Mouse (Mus musculus): ENCODE data around the gene Ephb3. TPM values are rescaled to one million over a fixed set of nuclear protein-coding genes. Genes with fewer than 3 reads are reported as not detected.

Ephb3 gene
- polyA plus RNA-seq, 1 experiment from 2014 or later: 13.3 TPM

DNA sequence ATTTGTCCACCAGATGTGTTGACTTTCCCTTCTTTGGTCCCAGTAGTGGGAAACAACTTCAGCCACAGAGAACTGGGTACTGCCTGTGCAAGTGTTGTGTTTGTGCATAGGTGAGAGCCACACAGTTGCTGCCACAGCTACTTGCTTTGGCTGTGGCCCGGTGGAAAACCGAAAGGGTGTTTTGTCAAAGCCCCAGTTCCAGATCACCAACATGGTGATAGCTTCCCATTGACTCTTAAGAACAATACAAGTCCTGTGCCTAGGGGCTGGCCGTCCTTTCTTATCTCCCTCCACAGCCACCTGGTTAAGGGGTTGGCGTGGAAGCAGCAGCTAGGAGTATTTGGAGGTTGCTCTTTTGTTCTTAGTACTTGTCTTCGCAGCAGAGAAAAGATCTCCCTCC, 5.6 kb downstream of the Ephb3 start:
- Histone ChIP-seq H3K4me3 (peak overlapping the region; percentile 41), H3K9me3 (no peaks in the 10 kb centered on the region), H3K4me2 (peak overlapping the region; percentile 63), H3K36me3 (peaks cover 14% of the 10 kb centered on the region), H3K27ac (peak overlapping the region; percentile 91), H3K27me3 (no peaks in the 10 kb centered on the region), H3K9ac (peak overlapping the region; percentile 71), H3K4me1 (replicated peaks) (peaks cover 84% of the 10 kb centered on the region)
- no peak for ATAC-seq (ENCODE audit: low FRiP score)
- WGBS: 13% methylated on average over 5 of the region's 5 CpGs

DNA sequence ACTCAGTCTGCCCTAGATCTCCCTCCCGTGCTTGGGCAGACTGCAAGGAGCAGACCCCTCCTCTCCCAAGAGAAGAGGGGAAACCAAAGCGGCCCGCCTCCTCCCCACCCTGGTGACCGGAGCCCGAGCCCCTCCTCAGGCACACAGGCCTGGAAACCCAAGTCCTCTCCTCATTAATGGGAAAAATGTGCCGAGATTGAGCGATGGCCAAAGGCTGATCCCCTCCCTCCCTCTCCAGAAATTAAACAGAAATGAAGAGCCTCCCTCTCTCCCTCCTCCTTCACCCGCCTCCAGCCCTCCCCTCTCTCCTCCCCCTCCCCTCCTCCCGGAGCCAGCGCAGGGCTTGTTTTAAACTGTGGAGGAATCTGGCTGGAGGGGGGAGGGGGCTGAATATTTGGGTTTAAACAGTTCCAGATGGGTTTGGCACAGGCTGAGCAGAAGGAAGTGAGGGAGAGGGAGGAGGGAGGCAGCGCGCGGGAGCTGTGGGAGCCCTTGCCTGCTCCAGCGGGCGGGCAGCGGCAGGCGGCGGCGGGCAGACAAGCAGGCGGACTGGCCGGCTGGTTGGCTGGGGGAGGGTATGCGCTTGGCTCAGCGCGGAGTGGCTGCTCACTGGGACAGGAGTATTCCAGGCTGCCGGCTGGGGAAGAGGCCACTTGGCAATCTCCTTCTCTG, 6.2 kb downstream of the Ephb3 start:
- under 1% methylated on average over 23 of the region's 25 CpGs for WGBS
- Histone ChIP-seq H3K27me3 (no peaks in the 10 kb centered on the region), H3K4me1 (replicated peaks) (peaks cover 85% of the 10 kb centered on the region), H3K4me2 (peak overlapping the region; percentile 63), H3K36me3 (peaks cover 14% of the 10 kb centered on the region), H3K4me3 (peak overlapping the region; percentile 41), H3K9me3 (no peaks in the 10 kb centered on the region), H3K27ac (peak overlapping the region; percentile 91), H3K9ac (peak overlapping the region; percentile 71)
- peak; percentile 87 for ATAC-seq (ENCODE audit: low FRiP score)

DNA sequence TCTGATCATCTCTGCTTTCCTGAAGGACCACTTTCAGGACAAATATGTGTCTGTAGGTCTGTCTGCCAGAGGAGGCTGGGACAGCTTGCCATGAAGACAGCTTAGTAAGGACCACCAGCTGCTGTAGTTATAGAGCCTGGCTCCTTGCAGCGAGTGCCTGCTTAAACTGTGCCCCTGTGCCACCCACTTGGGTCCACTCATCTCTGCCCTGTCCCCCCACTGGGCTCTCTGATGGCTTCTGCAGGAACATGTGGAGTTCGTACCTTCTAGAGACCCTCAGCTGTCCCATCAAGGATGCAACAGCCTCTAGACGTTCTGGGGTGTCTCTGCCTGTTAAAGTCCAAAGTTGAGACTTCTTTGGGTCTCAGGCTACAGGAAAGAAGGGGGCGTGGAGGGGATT, 6.9 kb downstream of the Ephb3 start:
- Histone ChIP-seq H3K27me3 (no peaks in the 10 kb centered on the region), H3K9me3 (no peaks in the 10 kb centered on the region), H3K4me3 (peak overlapping the region; percentile 41), H3K4me1 (replicated peaks) (peaks cover 86% of the 10 kb centered on the region), H3K36me3 (peaks cover 14% of the 10 kb centered on the region), H3K27ac (peak overlapping the region; percentile 91), H3K4me2 (peak overlapping the region; percentile 63), H3K9ac (peak overlapping the region; percentile 71)
- no peak for ATAC-seq (ENCODE audit: low FRiP score)
- 50% methylated on average over 4 of the region's 4 CpGs for WGBS

DNA sequence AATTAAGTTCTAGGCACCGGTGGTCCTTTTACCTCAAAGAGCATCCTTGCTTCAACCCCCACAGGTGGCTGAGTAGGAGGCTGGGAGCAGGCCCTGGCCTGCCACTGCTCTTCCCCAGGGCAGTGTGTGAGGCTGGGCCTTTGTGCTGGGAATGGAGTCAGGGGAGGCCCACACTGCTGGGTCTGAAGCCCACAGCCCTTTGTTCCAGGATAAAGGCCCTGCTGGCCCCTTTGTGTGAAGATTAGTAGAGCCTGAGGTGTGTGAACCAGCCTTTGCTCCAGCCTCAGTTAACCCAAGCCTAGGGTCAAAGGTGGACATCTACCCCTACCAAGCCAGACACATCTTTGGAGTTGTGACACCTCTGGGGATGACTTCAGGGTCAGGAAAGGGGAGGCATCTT, 7.8 kb downstream of the Ephb3 start:
- Histone ChIP-seq H3K4me3 (no peak overlapping the region), H3K4me2 (no peak overlapping the region), H3K36me3 (peaks cover 18% of the 10 kb centered on the region), H3K27ac (no peak overlapping the region), H3K9me3 (no peaks in the 10 kb centered on the region), H3K9ac (no peak overlapping the region), H3K27me3 (no peaks in the 10 kb centered on the region), H3K4me1 (replicated peaks) (peaks cover 83% of the 10 kb centered on the region)
- no peak for ATAC-seq (ENCODE audit: low FRiP score)
- WGBS: 3% methylated on average over 1 of the region's 1 CpGs

DNA sequence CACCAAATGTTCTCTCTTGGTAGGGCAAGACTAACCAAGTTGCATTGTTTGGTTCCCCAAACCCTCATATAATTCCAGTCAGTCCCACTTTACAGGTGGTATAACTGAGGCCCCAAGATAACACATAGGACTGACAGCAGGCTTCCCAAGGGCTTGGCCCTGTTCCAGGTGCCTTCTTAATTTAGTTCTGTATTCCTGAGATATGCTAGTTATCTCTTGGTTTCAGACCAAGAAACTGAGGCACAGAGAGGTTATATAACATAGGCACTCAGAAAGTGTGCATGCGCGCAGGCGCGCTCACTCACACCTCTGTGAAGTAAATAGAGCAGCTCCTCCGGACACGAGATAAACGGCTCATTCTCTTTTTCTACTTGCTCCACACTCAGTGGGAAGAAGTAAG, 9.4 kb downstream of the Ephb3 start:
- 99% methylated on average over 7 of the region's 7 CpGs for WGBS
- no peak overlapping the region for H3K4me3 ChIP-seq
- no peak for ATAC-seq (ENCODE audit: low FRiP score)
- H3K4me2 ChIP-seq: no peak overlapping the region
- no peak overlapping the region for H3K27ac ChIP-seq
- no peaks in the 10 kb centered on the region for H3K9me3 ChIP-seq
- peaks cover 33% of the 10 kb centered on the region for H3K36me3 ChIP-seq
- no peak overlapping the region for H3K9ac ChIP-seq
- no peaks in the 10 kb centered on the region for H3K27me3 ChIP-seq
- peaks cover 68% of the 10 kb centered on the region for H3K4me1 ChIP-seq (replicated peaks)

DNA sequence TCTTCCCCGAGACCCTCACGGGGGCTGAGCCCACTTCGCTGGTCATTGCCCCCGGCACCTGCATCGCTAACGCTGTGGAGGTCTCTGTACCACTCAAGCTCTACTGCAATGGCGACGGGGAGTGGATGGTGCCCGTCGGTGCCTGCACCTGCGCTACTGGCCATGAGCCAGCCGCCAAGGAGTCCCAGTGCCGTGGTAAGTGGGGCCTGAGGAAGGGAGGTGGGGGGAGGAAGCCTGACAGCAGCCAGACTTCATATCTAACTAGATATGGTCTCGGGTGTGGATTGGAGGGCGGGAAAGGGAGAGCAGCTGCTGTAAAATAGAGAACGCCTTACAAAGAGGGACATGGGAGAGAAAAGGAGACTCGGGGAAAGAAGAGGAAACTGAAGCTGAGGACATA, 10.2 kb downstream of the Ephb3 start:
- no peaks in the 10 kb centered on the region for H3K27me3 ChIP-seq
- H3K9me3 ChIP-seq: no peaks in the 10 kb centered on the region
- peaks cover 42% of the 10 kb centered on the region for H3K36me3 ChIP-seq
- H3K4me1 ChIP-seq (replicated peaks): peaks cover 62% of the 10 kb centered on the region
- no peak for ATAC-seq (ENCODE audit: low FRiP score)
- 0 out of 2 replicates have a peak overlapping the region, but pooled peaks have one; percentile 12 for H3K27ac ChIP-seq
- H3K4me3 ChIP-seq: no peak overlapping the region
- H3K9ac ChIP-seq: no peak overlapping the region
- H3K4me2 ChIP-seq: no peak overlapping the region
- WGBS: 81% methylated on average over 17 of the region's 17 CpGs

- Histone ChIP-seq H3K27me3 (no peaks in the 10 kb centered on the region), H3K27ac (no peak overlapping the region), H3K36me3 (peaks cover 54% of the 10 kb centered on the region), H3K9me3 (no peaks in the 10 kb centered on the region), H3K4me2 (no peak overlapping the region), H3K4me1 (replicated peaks) (peaks cover 50% of the 10 kb centered on the region), H3K4me3 (no peak overlapping the region), H3K9ac (no peak overlapping the region)
- no peak for ATAC-seq (ENCODE audit: low FRiP score)
- 28% methylated on average over 4 of the region's 4 CpGs for WGBS
Observed at GRCm38 (mm10) chr16:21216047-21216446, 11.5 kb downstream of the Ephb3 start.

DNA sequence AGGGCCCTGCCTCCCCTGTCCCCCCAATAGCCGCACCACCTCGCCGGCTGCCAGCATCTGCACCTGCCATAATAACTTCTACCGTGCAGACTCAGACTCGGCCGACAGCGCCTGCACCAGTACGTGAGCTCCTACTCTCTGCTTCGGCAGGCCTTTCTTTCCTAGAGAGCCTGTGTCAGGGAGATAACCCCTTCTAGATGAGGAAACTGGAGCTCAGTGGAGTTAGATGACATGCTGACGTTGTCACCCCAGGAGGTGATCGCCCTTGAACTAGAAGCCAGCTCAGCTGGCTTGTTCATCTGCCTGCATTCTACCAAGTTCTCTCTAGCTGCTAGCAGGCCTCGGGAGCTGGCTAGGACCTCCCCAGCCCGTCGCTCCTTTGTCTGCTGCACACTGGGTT, 12.7 kb downstream of the Ephb3 start:
- Histone ChIP-seq H3K27me3 (no peaks in the 10 kb centered on the region), H3K9ac (no peak overlapping the region), H3K4me2 (no peak overlapping the region), H3K4me1 (replicated peaks) (peaks cover 38% of the 10 kb centered on the region), H3K9me3 (no peaks in the 10 kb centered on the region), H3K4me3 (no peak overlapping the region), H3K36me3 (peaks cover 66% of the 10 kb centered on the region), H3K27ac (no peak overlapping the region)
- 88% methylated on average over 14 of the region's 14 CpGs for WGBS
- ATAC-seq (ENCODE audit: low FRiP score): no peak

GRCm38 (mm10) chr16:21219656-21220055, 15.1 kb downstream of the Ephb3 start:
- peaks cover 31% of the 10 kb centered on the region for H3K4me1 ChIP-seq (replicated peaks)
- H3K4me2 ChIP-seq: no peak overlapping the region
- no peak overlapping the region for H3K4me3 ChIP-seq
- H3K9ac ChIP-seq: no peak overlapping the region
- H3K36me3 ChIP-seq: peaks cover 77% of the 10 kb centered on the region
- no peak for ATAC-seq (ENCODE audit: low FRiP score)
- WGBS: 91% methylated on average over 4 of the region's 4 CpGs
- H3K27me3 ChIP-seq: no peaks in the 10 kb centered on the region
- no peaks in the 10 kb centered on the region for H3K9me3 ChIP-seq
- H3K27ac ChIP-seq: no peak overlapping the region

GRCm38 (mm10) chr16:21223038-21223437, 18.5 kb downstream of the Ephb3 start:
- no peaks in the 10 kb centered on the region for H3K9me3 ChIP-seq
- H3K4me2 ChIP-seq: no peak overlapping the region
- H3K4me3 ChIP-seq: no peak overlapping the region
- H3K27ac ChIP-seq: no peak overlapping the region; the same call in 1 of the 2 replicates
- WGBS: 81% methylated on average over 3 of the region's 3 CpGs
- no peaks in the 10 kb centered on the region for H3K27me3 ChIP-seq
- ATAC-seq (ENCODE audit: low FRiP score): 0 out of 2 replicates have a peak, but pooled peaks have one; percentile 8
- H3K36me3 ChIP-seq: peaks cover 62% of the 10 kb centered on the region
- peaks cover 11% of the 10 kb centered on the region for H3K4me1 ChIP-seq (replicated peaks)
- no peak overlapping the region for H3K9ac ChIP-seq

- Histone ChIP-seq H3K36me3 (peaks cover 45% of the 10 kb centered on the region), H3K4me1 (replicated peaks) (peaks cover 11% of the 10 kb centered on the region), H3K27ac (0 out of 2 replicates have a peak overlapping the region, but pooled peaks have one; percentile 20), H3K27me3 (0 out of 2 replicates have a peak, but pooled peaks cover 1% of the 10 kb centered on the region), H3K4me3 (no peak overlapping the region), H3K9ac (no peak overlapping the region), H3K9me3 (no peaks in the 10 kb centered on the region), H3K4me2 (no peak overlapping the region)
- ATAC-seq (ENCODE audit: low FRiP score): peak; percentile 28; the same call in 1 of the 2 replicates
- 36% methylated on average over 4 of the region's 4 CpGs for WGBS
Observed at GRCm38 (mm10) chr16:21224648-21225240, 20.2 kb downstream of the Ephb3 start.

GRCm38 (mm10) chr16:21226629-21227028, 22.1 kb downstream of the Ephb3 start:
- H3K27me3 ChIP-seq: 0 out of 2 replicates have a peak, but pooled peaks cover 4% of the 10 kb centered on the region
- H3K9me3 ChIP-seq: no peaks in the 10 kb centered on the region
- no peak overlapping the region for H3K4me3 ChIP-seq
- ATAC-seq (ENCODE audit: low FRiP score): no peak
- H3K9ac ChIP-seq: no peak overlapping the region
- H3K4me1 ChIP-seq (replicated peaks): peaks cover 11% of the 10 kb centered on the region
- no peak overlapping the region for H3K4me2 ChIP-seq
- WGBS: 77% methylated on average over 6 of the region's 6 CpGs
- H3K27ac ChIP-seq: no peak overlapping the region
- H3K36me3 ChIP-seq: peaks cover 26% of the 10 kb centered on the region

DNA sequence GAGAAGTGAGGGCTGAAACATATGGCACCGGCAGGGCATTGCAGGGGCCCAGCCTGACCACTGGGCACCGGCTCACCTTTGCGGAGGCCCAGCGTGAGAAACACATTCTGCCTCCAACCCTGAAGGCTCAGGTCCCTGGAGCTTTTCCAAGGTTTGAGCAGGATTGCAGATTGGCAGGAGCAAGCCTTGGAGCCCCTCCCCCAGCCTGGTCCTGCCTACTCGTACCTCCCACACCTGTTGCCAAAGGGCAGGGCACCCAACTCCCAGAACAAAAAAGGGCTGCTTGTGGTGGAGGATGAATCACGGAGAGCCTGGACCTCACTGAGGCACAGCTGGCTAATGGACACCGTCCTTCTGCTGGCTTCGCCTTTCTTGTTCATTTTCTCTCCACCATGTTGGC, 30.6 kb downstream of the Ephb3 start:
- no peak overlapping the region for H3K4me2 ChIP-seq
- H3K9me3 ChIP-seq: no peaks in the 10 kb centered on the region
- 69% methylated on average over 8 of the region's 8 CpGs for WGBS
- no peaks in the 10 kb centered on the region for H3K36me3 ChIP-seq
- H3K4me3 ChIP-seq: no peak overlapping the region
- H3K27ac ChIP-seq: no peak overlapping the region
- no peak overlapping the region for H3K9ac ChIP-seq
- H3K27me3 ChIP-seq: peaks cover 11% of the 10 kb centered on the region; the same call in 1 of the 2 replicates
- H3K4me1 ChIP-seq (replicated peaks): peaks cover 21% of the 10 kb centered on the region
- no peak for ATAC-seq (ENCODE audit: low FRiP score)

All from hindbrain, embryonic 13.5 days (tissue).